1 mouse cellular context compared by ENCODE assay signal in the genomic region with DNA sequence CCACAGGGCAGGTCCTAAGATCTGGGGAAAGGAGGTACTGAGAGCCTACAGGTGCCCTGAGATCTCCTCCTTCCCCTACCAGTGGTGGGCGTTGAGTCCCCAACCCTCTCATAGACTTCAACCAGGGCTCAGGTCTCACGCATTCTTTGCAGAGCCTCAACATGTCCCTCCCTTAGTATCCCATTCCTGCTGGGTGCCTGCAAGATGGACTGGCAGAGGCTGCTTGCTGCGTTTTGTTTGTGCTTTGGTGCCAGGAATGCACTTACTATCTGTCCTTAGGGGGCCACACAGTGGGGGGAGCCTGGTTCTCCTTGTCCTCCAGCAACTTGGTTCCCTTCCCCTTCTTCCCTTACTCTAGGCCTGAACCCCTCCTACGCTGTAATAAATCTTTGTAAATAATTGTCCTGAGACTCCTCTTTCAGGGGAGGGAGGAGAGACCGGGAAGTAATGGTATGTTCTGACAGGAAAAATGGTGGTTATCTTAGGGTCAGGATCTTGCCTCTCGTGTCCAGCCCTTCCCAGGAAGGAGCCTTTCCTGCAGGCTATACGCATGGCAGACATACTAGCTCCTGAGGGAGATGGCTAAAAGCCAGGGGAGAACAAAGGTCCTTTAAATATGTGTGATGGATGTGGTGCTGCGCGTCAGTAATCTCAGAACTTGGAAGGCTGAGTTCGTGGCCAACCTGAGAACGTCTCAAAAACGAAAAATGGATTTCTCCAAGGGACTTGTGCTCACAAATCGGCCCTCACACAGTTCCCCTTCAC.
TF ChIP-seq lines count a peak whose summit lies in the region.

No protein-coding gene starts in this region.

TF ChIP-seq in C2C12, 6 proteins besides CTCF, POLR2A, EP300 and RAD21 (continued from another document):
- TF ChIP-seq USF1 (IDR thresholded peaks at IDR 0.05; ENCODE audit: low read depth), result no peak
- TF ChIP-seq MYOD1 (IDR thresholded peaks at IDR 0.05; ENCODE audit: control insufficient read depth, insufficient read length, low read depth), result no peak
- no peak for TF ChIP-seq MAX (IDR thresholded peaks at IDR 0.05)
